Mouse (Mus musculus) mouse embryonic stem cell (cell line): Measurements from ENCODE around the gene Ttpal.

Source experiments
- in situ Hi-C, 2 experiments: fragments of 300-500 bp; cut with MboI; formaldehyde crosslinking; loops; 1 replicate in 1 of 2; 3 replicates in 1 of 2; pipeline ENCODE4 v1.14.3; 2019 to 2020; ENCODE audit warnings: low sequenced_read_pairs in 2 of 2, low pct_unique_long_range_greater_than_20kb in 1 of 2, mixed read lengths in 1 of 2; ENCODE audit not compliant: unreplicated experiment in 1 of 2

Gene Ttpal

GRCm38 (mm10) chr2:163602101-163602971, at the start of gene Ttpal:
Gene Ttpal (plus strand): TSS chr2:163602314.
- in situ Hi-C loops: no loop called here

- in situ Hi-C loops: no loop called here
These were observed 49.6 kb upstream of the Ttpal start for GRCm38 (mm10) chr2:163552518-163552929.

GRCm38 (mm10) chr2:163554425-163554982, 47.6 kb upstream of the Ttpal start:
- in situ Hi-C loops: no loop called here

GRCm38 (mm10) chr2:163554996-163555395, 47.1 kb upstream of the Ttpal start:
- in situ Hi-C loops: no loop called here

- in situ Hi-C loops: no loop called here
These were observed 46.7 kb upstream of the Ttpal start for GRCm38 (mm10) chr2:163555417-163555816.

- in situ Hi-C loops: no loop called here
These were observed 43.6 kb upstream of the Ttpal start for GRCm38 (mm10) chr2:163558548-163558947.

GRCm38 (mm10) chr2:163559236-163559635, 42.9 kb upstream of the Ttpal start:
- in situ Hi-C loops: no loop called here

- in situ Hi-C loops: no loop called here
These were observed 41.9 kb upstream of the Ttpal start for GRCm38 (mm10) chr2:163560247-163560646.

- in situ Hi-C loops: no loop called here
These were observed 40.7 kb upstream of the Ttpal start for GRCm38 (mm10) chr2:163561258-163561948.

GRCm38 (mm10) chr2:163564646-163565045, 37.5 kb upstream of the Ttpal start:
- in situ Hi-C loops: no loop called here

- in situ Hi-C loops: no loop called here
These were observed 27.8 kb upstream of the Ttpal start for GRCm38 (mm10) chr2:163574321-163574720.

GRCm38 (mm10) chr2:163575248-163575647, 26.9 kb upstream of the Ttpal start:
- in situ Hi-C loops: no loop called here

- in situ Hi-C loops: no loop called here
These were observed 24.1 kb upstream of the Ttpal start for GRCm38 (mm10) chr2:163577986-163578385.

- in situ Hi-C loops: no loop called here
These were observed 21.8 kb upstream of the Ttpal start for GRCm38 (mm10) chr2:163580069-163580945.

- in situ Hi-C loops: no loop called here
These were observed 18.7 kb upstream of the Ttpal start for GRCm38 (mm10) chr2:163583226-163584087.

- in situ Hi-C loops: no loop called here
These were observed 18.1 kb upstream of the Ttpal start for GRCm38 (mm10) chr2:163584088-163584426.

GRCm38 (mm10) chr2:163586384-163587261, 15.5 kb upstream of the Ttpal start:
- in situ Hi-C loops: no loop called here
